Mouse (Mus musculus): Measurements from ENCODE around the gene Grk5.

DNA sequence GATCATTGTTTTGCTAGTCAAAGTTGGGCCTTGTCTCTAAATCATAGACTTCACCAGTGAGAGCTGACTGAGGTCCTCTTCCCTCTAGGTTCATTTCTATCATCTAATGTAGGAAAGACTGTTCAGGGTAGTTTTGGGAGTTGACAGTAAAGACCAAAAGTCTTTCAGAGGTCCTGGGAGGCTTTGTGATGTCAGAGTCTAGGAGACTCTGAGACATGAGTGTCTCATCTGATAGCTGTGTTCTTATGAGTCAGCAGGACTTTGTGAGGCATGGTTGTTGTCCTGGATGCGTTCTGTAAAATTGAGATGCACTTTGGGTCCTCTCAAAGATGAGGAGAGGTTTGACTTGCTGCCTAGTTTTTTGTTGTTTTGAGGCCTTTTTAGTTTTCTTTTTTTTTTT, 66.2 kb downstream of the Grk5 start:
- no peak for TF ChIP-seq CTCF (IDR thresholded peaks at IDR 0.05; ENCODE audit: low read depth)
- no peak for TF ChIP-seq EP300 (IDR thresholded peaks at IDR 0.05; ENCODE audit: low read depth)

All from liver, embryonic 14.5 days (tissue).